Mouse (Mus musculus) liver, embryonic 14.5 days (tissue): ENCODE measurements around the gene Ccdc177.

Experiments used
- CTCF ChIP-seq: IDR thresholded peaks from 2 replicates; pipeline ENCODE4 v1.5.1; 2016; ENCODE audit warnings: antibody characterized with exemption, low read depth, control low read depth
- EP300 ChIP-seq: IDR thresholded peaks from 2 replicates; pipeline ENCODE4 v1.6.1; 2016; ENCODE audit warnings: antibody characterized with exemption, low read depth

GRCm38 (mm10) chr12:80764116-80764515, 3.6 kb upstream of the Ccdc177 start:
- TF ChIP-seq CTCF (no peak), EP300 (no peak)
